Mouse (Mus musculus): ENCODE measurements around the gene Adamts17. TPM values are rescaled to one million over a fixed set of nuclear protein-coding genes. Genes with fewer than 3 reads are reported as not detected.

Adamts17 gene
- total and polyA plus RNA-seq, 3 experiments: not detected

DNA sequence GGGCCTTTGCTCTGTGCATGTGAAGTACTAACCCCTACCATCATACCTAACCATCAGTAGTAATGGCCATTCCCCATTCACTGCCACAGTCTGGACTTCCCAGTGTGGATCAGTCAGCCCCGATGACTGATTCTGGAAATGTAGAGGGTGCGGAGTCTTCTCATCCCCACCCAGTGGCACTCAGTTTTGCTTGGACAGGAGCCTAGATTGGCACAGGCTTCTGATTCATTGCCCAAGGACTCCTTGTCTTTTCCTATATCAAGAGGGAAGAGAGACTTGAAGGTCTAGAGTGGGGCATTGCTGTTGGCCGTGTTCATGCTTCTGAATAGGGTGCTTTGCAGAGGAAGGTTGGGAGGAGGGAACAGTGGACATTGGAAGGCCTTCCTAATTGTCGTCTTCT, 148.1 kb downstream of the Adamts17 start:
- DNase-seq (ENCODE audit: extremely low read depth): no peak
- in situ Hi-C loops (cut with MboI; ENCODE audit: low pct_ligation_motif_present, low pct_unique_long_range_greater_than_20kb, low sequenced_read_pairs) (no loop called here), dilution Hi-C loops (cut with MboI; ENCODE audit: extremely low pct_ligation_motif_present, extremely low pct_unique_long_range_greater_than_20kb, low sequenced_read_pairs) (no loop called here)
- Histone ChIP-seq H3K9me3 (replicated peaks; ENCODE audit: low read length) (peaks cover 5% of the 10 kb centered on the region), H3K36me3 (replicated peaks in 1 of 2; ENCODE audit: control insufficient read depth in 1 of 2, insufficient read depth in 1 of 2, low read length in 1 of 2) (no peaks in the 10 kb centered on the region), H3K4me2 (ENCODE audit: insufficient read depth, low read depth, poor library complexity, severe bottlenecking) (no peak overlapping the region), H3K9ac (ENCODE audit: insufficient read depth, low read depth) (no peak overlapping the region), H3K27ac (ENCODE audit: insufficient read depth, low read depth) (no peak overlapping the region), H3K4me1 (ENCODE audit: control insufficient read depth in 1 of 2, insufficient read depth in 2 of 2) (no peaks in the 10 kb centered on the region), H3K27me3 (replicated peaks) (peaks cover 63% of the 10 kb centered on the region), H3K79me2 (replicated peaks; ENCODE audit: control insufficient read depth, extremely low read depth, insufficient read depth, poor library complexity, severe bottlenecking) (no peaks in the 10 kb centered on the region), H3K4me3 (replicated peaks in 1 of 3; ENCODE audit: low read depth in 2 of 3, low read length in 2 of 3, poor library complexity in 1 of 3) (no peak overlapping the region)
- no peak for TF ChIP-seq MXI1 (IDR thresholded peaks at IDR 0.05; ENCODE audit: low read depth, low read length)
- TF ChIP-seq CTCF (conservative IDR thresholded peaks at IDR 0.05 in 1 of 2, IDR thresholded peaks at IDR 0.05 in 1 of 2; ENCODE audit: low read depth in 2 of 2, low read length in 2 of 2): no peak
- TF ChIP-seq POLR2AphosphoS2 (IDR thresholded peaks at IDR 0.05; ENCODE audit: low read depth, low read length): no peak
- TF ChIP-seq MAZ (IDR thresholded peaks at IDR 0.05; ENCODE audit: low read depth, low read length): no peak
- TF ChIP-seq HCFC1 (IDR thresholded peaks at IDR 0.05; ENCODE audit: low read depth, low read length): no peak
- no peak for TF ChIP-seq ELF1 (IDR thresholded peaks at IDR 0.05; ENCODE audit: low read depth, low read length)
- TF ChIP-seq E2F4 (IDR thresholded peaks at IDR 0.05; ENCODE audit: insufficient replicate concordance, low read depth, low read length): no peak
- no peak for TF ChIP-seq KAT2A (IDR thresholded peaks at IDR 0.05; ENCODE audit: insufficient replicate concordance, low read length)
- TF ChIP-seq MYC (IDR thresholded peaks at IDR 0.05; ENCODE audit: low read depth, low read length): no peak
- TF ChIP-seq TCF12 (IDR thresholded peaks at IDR 0.05; ENCODE audit: low read depth, low read length): no peak
- TF ChIP-seq ZNF384 (IDR thresholded peaks at IDR 0.05; ENCODE audit: low read depth, low read length): no peak
- TF ChIP-seq JUND (conservative IDR thresholded peaks at IDR 0.05; ENCODE audit: low read depth, low read length): no peak
- no peak for TF ChIP-seq NRF1 (IDR thresholded peaks at IDR 0.05; ENCODE audit: low read depth, low read length)
- no peak for TF ChIP-seq IRF4 (IDR thresholded peaks at IDR 0.05; ENCODE audit: low read depth, low read length)
- no peak for TF ChIP-seq RAD21 (IDR thresholded peaks at IDR 0.05; ENCODE audit: low read depth, low read length)
- no peak for TF ChIP-seq MAX (IDR thresholded peaks at IDR 0.05; ENCODE audit: low read length)
- TF ChIP-seq ZKSCAN1 (IDR thresholded peaks at IDR 0.05; ENCODE audit: borderline replicate concordance, low read depth, low read length): no peak
- no peak for TF ChIP-seq SMC3 (IDR thresholded peaks at IDR 0.05; ENCODE audit: low read depth, low read length)
- TF ChIP-seq UBTF (IDR thresholded peaks at IDR 0.05; ENCODE audit: low read depth, low read length): no peak
- TF ChIP-seq BHLHE40 (IDR thresholded peaks at IDR 0.05; ENCODE audit: low read depth, low read length): no peak

- Histone ChIP-seq H3K36me3 (replicated peaks in 1 of 2; ENCODE audit: control insufficient read depth in 1 of 2, insufficient read depth in 1 of 2, low read length in 1 of 2) (no peaks in the 10 kb centered on the region), H3K4me3 (replicated peaks in 1 of 3; ENCODE audit: low read depth in 2 of 3, low read length in 2 of 3, poor library complexity in 1 of 3) (no peak overlapping the region), H3K79me2 (replicated peaks; ENCODE audit: control insufficient read depth, extremely low read depth, insufficient read depth, poor library complexity, severe bottlenecking) (no peaks in the 10 kb centered on the region), H3K27me3 (replicated peaks) (peaks cover 56% of the 10 kb centered on the region), H3K4me1 (ENCODE audit: control insufficient read depth in 1 of 2, insufficient read depth in 2 of 2) (no peaks in the 10 kb centered on the region), H3K9me3 (replicated peaks; ENCODE audit: low read length) (peaks cover 5% of the 10 kb centered on the region), H3K9ac (ENCODE audit: insufficient read depth, low read depth) (no peak overlapping the region), H3K27ac (ENCODE audit: insufficient read depth, low read depth) (no peak overlapping the region), H3K4me2 (ENCODE audit: insufficient read depth, low read depth, poor library complexity, severe bottlenecking) (no peak overlapping the region)
- TF ChIP-seq ZC3H11A (IDR thresholded peaks at IDR 0.05; ENCODE audit: low read depth, low read length) (no peak), GABPA (IDR thresholded peaks at IDR 0.05; ENCODE audit: insufficient replicate concordance, low read depth, low read length) (no peak), CHD2 (IDR thresholded peaks at IDR 0.05; ENCODE audit: low read length) (no peak), PAX5 (IDR thresholded peaks at IDR 0.05; ENCODE audit: low read length) (no peak), TCF12 (IDR thresholded peaks at IDR 0.05; ENCODE audit: low read depth, low read length) (no peak), MAX (IDR thresholded peaks at IDR 0.05; ENCODE audit: low read length) (no peak), MEF2A (IDR thresholded peaks at IDR 0.05; ENCODE audit: borderline replicate concordance, low read depth, low read length) (no peak), CHD1 (IDR thresholded peaks at IDR 0.05; ENCODE audit: low read depth, low read length) (no peak), E2F4 (IDR thresholded peaks at IDR 0.05; ENCODE audit: insufficient replicate concordance, low read depth, low read length) (no peak)
- in situ Hi-C loops (cut with MboI; ENCODE audit: low pct_ligation_motif_present, low pct_unique_long_range_greater_than_20kb, low sequenced_read_pairs) (no loop called here), dilution Hi-C loops (cut with MboI; ENCODE audit: extremely low pct_ligation_motif_present, extremely low pct_unique_long_range_greater_than_20kb, low sequenced_read_pairs) (no loop called here)
- no peak for DNase-seq (ENCODE audit: extremely low read depth)
These were observed 148.9 kb downstream of the Adamts17 start for GRCm38 (mm10) chr7:66988441-66988840.
